19 mouse cellular contexts compared by ENCODE assay signal in genomic region chr5:139413545-139413944, GRCm38 (mm10). TPM values are rescaled to one million over a fixed set of nuclear protein-coding genes. Genes with fewer than 3 reads are reported as not detected.
"Had no signal": no experiment of that assay in that cellular context is flagged by ENCODE, and none has a peak within 500 bp of the region (broad histone marks: within the 10 kb centered on the region; RNA-seq: fewer than 3 reads in every experiment).

No protein-coding gene starts in this region.

- DNase-seq: liver, postnatal 0 days; lung, adult 2 months; lung, postnatal 14 days; lung, postnatal 36 days; right cerebral cortex, postnatal 14 days; thymus, adult 2 months; thymus, postnatal 25 days; thymus, postnatal 4 days had no signal

- H3K9ac ChIP-seq: liver, postnatal 0 days; lung, embryonic 15.5 days; midbrain, embryonic 13.5 days; midbrain, embryonic 15.5 days; neural tube, embryonic 13.5 days; stomach, embryonic 15.5 days had no signal

- H3K9me3 ChIP-seq: lung, embryonic 15.5 days; midbrain, embryonic 13.5 days; midbrain, embryonic 15.5 days; neural tube, embryonic 13.5 days; stomach, embryonic 15.5 days had no signal

- H3K36me3 ChIP-seq: lung, embryonic 15.5 days; midbrain, embryonic 15.5 days; neural tube, embryonic 13.5 days; stomach, embryonic 15.5 days had no signal

- ATAC-seq: liver, postnatal 0 days; lung, postnatal 0 days; midbrain, embryonic 13.5 days; midbrain, embryonic 15.5 days had no signal

- H3K27ac ChIP-seq: lung, embryonic 15.5 days; macrophage; midbrain, embryonic 13.5 days; midbrain, embryonic 15.5 days; neural tube, embryonic 13.5 days; stomach, embryonic 15.5 days; stomach, postnatal 0 days had no signal

- H3K27me3 ChIP-seq: lung, embryonic 15.5 days; megakaryocyte, embryonic 14.5 days; midbrain, embryonic 13.5 days; midbrain, embryonic 15.5 days; neural tube, embryonic 13.5 days; stomach, embryonic 15.5 days had no signal

- H3K4me3 ChIP-seq: lung, embryonic 15.5 days; megakaryocyte, embryonic 14.5 days; midbrain, embryonic 13.5 days; midbrain, embryonic 15.5 days; neural tube, embryonic 13.5 days; stomach, embryonic 15.5 days had no signal

- H3K4me2 ChIP-seq: lung, embryonic 15.5 days; midbrain, embryonic 11.5 days; midbrain, embryonic 13.5 days; midbrain, embryonic 15.5 days; neural tube, embryonic 13.5 days; stomach, embryonic 15.5 days had no signal

RNA-seq across cellular contexts. Expression of gene C130050O18Rik, which starts 8.5 kb away (rescaled TPM):
- polyA plus RNA-seq: midbrain, postnatal 0 days had no signal

RNA-seq across cellular contexts. Expression of gene Gper1, which starts 9.4 kb away (rescaled TPM):
- polyA plus RNA-seq: macrophage had no signal
